ENCODE assay signal across 8 mouse cellular contexts in the genomic region with DNA sequence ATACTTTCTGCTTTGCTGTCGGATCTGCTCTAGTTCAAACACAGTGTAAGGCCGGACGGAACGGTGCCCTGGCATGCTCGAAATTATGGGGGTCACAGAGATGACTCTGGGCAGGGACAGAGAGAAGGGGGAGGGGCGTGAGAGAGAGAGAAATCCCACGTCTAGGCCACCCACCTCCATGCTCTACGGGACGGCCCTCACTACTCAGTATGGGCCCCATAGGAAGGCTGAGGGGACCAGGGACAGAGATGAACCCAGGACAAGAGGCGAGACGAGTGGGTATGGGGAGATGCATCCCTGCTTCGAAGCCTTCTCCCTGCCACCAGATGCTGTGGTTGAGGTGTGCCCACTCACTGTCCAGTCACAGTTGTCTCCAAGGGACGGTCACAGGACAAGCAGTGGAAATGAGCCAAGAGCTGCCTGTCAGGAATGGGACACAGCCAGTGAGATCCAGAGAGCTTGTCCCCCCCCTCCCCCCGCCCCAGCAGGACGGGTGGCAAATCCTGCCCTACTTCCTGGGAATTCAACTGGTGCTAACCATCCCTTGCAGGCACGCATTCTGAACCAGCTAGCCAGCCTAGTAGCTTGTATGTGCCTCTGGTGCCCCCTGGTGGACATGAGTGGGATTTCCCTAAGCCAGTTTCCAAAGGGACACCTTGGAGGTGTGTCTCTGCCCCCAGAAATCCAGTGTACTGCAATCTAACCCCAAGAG. TPM values are rescaled to one million over a fixed set of nuclear protein-coding genes. Genes with fewer than 3 reads are reported as not detected.
A peak's percentile ranks its signal among the peaks of the same experiment; 100 is the strongest.
DNase-seq lines count a peak whose midpoint lies in the region; ATAC-seq and TF ChIP-seq lines count a peak whose summit lies in the region.

No protein-coding gene starts in this region.

- ATAC-seq in G1E (ENCODE audit: extremely low read depth, insufficient number of reproducible peaks, low FRiP score, poor library complexity, severe bottlenecking): peak; percentile 49
- ATAC-seq in hindbrain, embryonic 11.5 days (ENCODE audit: low FRiP score): peak; percentile 53
- peak; percentile 75 for ATAC-seq in lung, embryonic 16.5 days (ENCODE audit: low read depth)

- no peak overlapping the region for H3K4me3 ChIP-seq in G1E (ENCODE audit: low read depth, low read length)
- no peak overlapping the region for H3K4me3 ChIP-seq in hindbrain, embryonic 11.5 days (ENCODE audit: low read depth, low read length)
- no peak overlapping the region for H3K4me3 ChIP-seq in lung, embryonic 16.5 days (ENCODE audit: low read length)

- peaks cover 30% of the 10 kb centered on the region for H3K27me3 ChIP-seq in G1E (ENCODE audit: insufficient read depth, low read length)
- H3K27me3 ChIP-seq in hindbrain, embryonic 11.5 days (ENCODE audit: control insufficient read depth, insufficient read depth, low read length): peaks cover 7% of the 10 kb centered on the region; the same call in 1 of the 2 replicates
- H3K27me3 ChIP-seq in lung, embryonic 16.5 days (ENCODE audit: control insufficient read depth, insufficient read depth, low read depth, low read length): peaks cover 9% of the 10 kb centered on the region; the same call in 1 of the 2 replicates

- peaks cover 5% of the 10 kb centered on the region for H3K9me3 ChIP-seq in G1E (replicated peaks)
- no peaks in the 10 kb centered on the region for H3K9me3 ChIP-seq in hindbrain, embryonic 11.5 days (ENCODE audit: control insufficient read depth, low read length)
- H3K9me3 ChIP-seq in lung, embryonic 16.5 days (ENCODE audit: control insufficient read depth, low read length): no peaks in the 10 kb centered on the region

- WGBS in hindbrain, embryonic 11.5 days: 38% methylated on average over 16 of the region's 16 CpGs
- 16% methylated on average over 16 of the region's 16 CpGs for WGBS in lung, embryonic 16.5 days

- peaks cover 21% of the 10 kb centered on the region for H3K36me3 ChIP-seq in G1E (replicated peaks)
- H3K36me3 ChIP-seq in hindbrain, embryonic 11.5 days (ENCODE audit: control insufficient read depth, insufficient read depth, low read length): no peaks in the 10 kb centered on the region
- no peaks in the 10 kb centered on the region for H3K36me3 ChIP-seq in lung, embryonic 16.5 days (ENCODE audit: control insufficient read depth, insufficient read depth, low read length)

- peak; percentile 81 for DNase-seq in G1E (ENCODE audit: low spot score)
- DNase-seq in cerebellum, adult 8-10 months: peak; percentile 94
- peak; percentile 84 to 99 for DNase-seq in frontal cortex, adult 2 months (ENCODE audit: extremely low spot score in 1 of 2, low spot score in 1 of 2)
- DNase-seq in hindbrain, embryonic 11.5 days (ENCODE audit: low spot score): peak; percentile 95
- peak; percentile 88 for DNase-seq in layer of hippocampus, adult 9-11 months
- peak; percentile 95 for DNase-seq in ovary, postnatal 14 days (ENCODE audit: low spot score)
- peak; percentile 84 to 96 for DNase-seq in thymus, postnatal 10 days (ENCODE audit: low spot score in 2 of 2)

- peaks cover 48% of the 10 kb centered on the region for H3K4me1 ChIP-seq in G1E (ENCODE audit: insufficient read depth, low read depth, low read length)
- no peaks in the 10 kb centered on the region for H3K4me1 ChIP-seq in hindbrain, embryonic 11.5 days (replicated peaks; ENCODE audit: control insufficient read depth, insufficient read depth, low read length)
- peaks cover 6% of the 10 kb centered on the region; the same call in 1 of the 2 replicates for H3K4me1 ChIP-seq in lung, embryonic 16.5 days (replicated peaks; ENCODE audit: control insufficient read depth, insufficient read depth, low read length)

- no peak overlapping the region for H3K4me2 ChIP-seq in hindbrain, embryonic 11.5 days (replicated peaks; ENCODE audit: low read depth, low read length)
- H3K4me2 ChIP-seq in lung, embryonic 16.5 days (ENCODE audit: low read depth, low read length): no peak overlapping the region

- peak; percentile 90 for TF ChIP-seq CTCF in G1E (IDR thresholded peaks at IDR 0.05; ENCODE audit: low read depth, low read length)

- H3K27ac ChIP-seq in hindbrain, embryonic 11.5 days (ENCODE audit: low read depth, low read length): no peak overlapping the region
- no peak overlapping the region for H3K27ac ChIP-seq in lung, embryonic 16.5 days (ENCODE audit: low read length)

- H3K9ac ChIP-seq in hindbrain, embryonic 11.5 days (ENCODE audit: low read depth, low read length): no peak overlapping the region
- H3K9ac ChIP-seq in lung, embryonic 16.5 days (ENCODE audit: low read length): 0 out of 2 replicates have a peak overlapping the region, but pooled peaks have one; percentile 22

RNA-seq across cellular contexts. Expression of gene Ubald2, which starts 11.9 kb away (rescaled TPM):
- total RNA-seq in G1E (2014; fragmentation: Nextera tagmentation) (184 and 210 TPM in 2 replicates), G1E (2017) (114 and 161 TPM in 2 replicates)
- 710 and 1,104 TPM in 2 replicates for polyA plus RNA-seq in G1E (2012)
- 58.7 TPM in 2 replicates for polyA plus RNA-seq in frontal cortex, adult 2 months (2012; rRNA removed)
- 77.9 and 81.2 TPM in 2 replicates for polyA plus RNA-seq in hindbrain, embryonic 11.5 days (2014; fragmentation: Nextera tagmentation; extraction: Ambion mirVana)
- 41.3 and 43.2 TPM in 2 replicates for polyA plus RNA-seq in lung, embryonic 16.5 days (2015; fragmentation: Nextera tagmentation; extraction: Ambion mirVana)

RNA-seq across cellular contexts. Expression of gene Qrich2, which starts 20.3 kb away (rescaled TPM):
- total RNA-seq in G1E (2014; fragmentation: Nextera tagmentation): not detected in 2 replicates
- 0.05 and 0.06 TPM in 2 replicates for total RNA-seq in G1E (2017)
- polyA plus RNA-seq in G1E (2012): 0.07 and 0.16 TPM in 2 replicates
- 0.04 TPM in 1 of 2 replicates, not detected in the other for polyA plus RNA-seq in frontal cortex, adult 2 months (2012; rRNA removed)
- 0.17 TPM in 1 of 2 replicates, not detected in the other for polyA plus RNA-seq in hindbrain, embryonic 11.5 days (2014; fragmentation: Nextera tagmentation; extraction: Ambion mirVana)
- polyA plus RNA-seq in lung, embryonic 16.5 days (2015; fragmentation: Nextera tagmentation; extraction: Ambion mirVana): 0.26 TPM in 1 of 2 replicates, not detected in the other

RNA-seq across cellular contexts. Expression of gene Rnf157, which starts 32.9 kb away (rescaled TPM):
- total RNA-seq in G1E (2014; fragmentation: Nextera tagmentation) (19.4 and 23.7 TPM in 2 replicates), G1E (2017) (10.0 and 10.6 TPM in 2 replicates)
- polyA plus RNA-seq in G1E (2012): 6.1 and 7.1 TPM in 2 replicates
- polyA plus RNA-seq in frontal cortex, adult 2 months (2012; rRNA removed): 180 and 191 TPM in 2 replicates
- polyA plus RNA-seq in hindbrain, embryonic 11.5 days (2014; fragmentation: Nextera tagmentation; extraction: Ambion mirVana): 16.0 and 23.1 TPM in 2 replicates
- polyA plus RNA-seq in lung, embryonic 16.5 days (2015; fragmentation: Nextera tagmentation; extraction: Ambion mirVana): 3.5 and 4.0 TPM in 2 replicates

RNA-seq across cellular contexts. Expression of gene Prpsap1, which starts 48.2 kb away (rescaled TPM):
- total RNA-seq in G1E (2014; fragmentation: Nextera tagmentation): 53.7 and 56.6 TPM in 2 replicates
- total RNA-seq in G1E (2017): 33.3 and 42.2 TPM in 2 replicates
- polyA plus RNA-seq in G1E (2012): 53.9 and 69.4 TPM in 2 replicates
- polyA plus RNA-seq in frontal cortex, adult 2 months (2012; rRNA removed): 114 and 119 TPM in 2 replicates
- 164 and 169 TPM in 2 replicates for polyA plus RNA-seq in hindbrain, embryonic 11.5 days (2014; fragmentation: Nextera tagmentation; extraction: Ambion mirVana)
- 167 and 177 TPM in 2 replicates for polyA plus RNA-seq in lung, embryonic 16.5 days (2015; fragmentation: Nextera tagmentation; extraction: Ambion mirVana)
